Mouse (Mus musculus) heart, embryonic 12.5 days (tissue): ENCODE measurements around the gene Med8. TPM values are rescaled to one million over a fixed set of nuclear protein-coding genes. Genes with fewer than 3 reads are reported as not detected.

ENCODE experiments used
- ATAC-seq: fragments of 200-750 bp; cut with Nextera tagmentation; 2 replicates; pipeline ENCODE4 v1.8.0; 2017; ENCODE audit warnings: moderate TSS enrichment, moderate library complexity; ENCODE audit not compliant: insufficient number of reproducible peaks, low FRiP score
- H3K27ac ChIP-seq: fragments of 300-500 bp; sonication (generic); 2 replicates; pipeline ENCODE4 v1.5.1; 2016; ENCODE audit warnings: mild to moderate bottlenecking, moderate library complexity; ENCODE audit not compliant: poor library complexity, severe bottlenecking
- H3K27me3 ChIP-seq: fragments of 300-500 bp; sonication (generic); replicated peaks from 2 replicates; pipeline ENCODE4 v1.6.1; 2016; ENCODE audit warnings: mild to moderate bottlenecking, moderate library complexity
- H3K36me3 ChIP-seq: fragments of 300-500 bp; sonication (generic); 2 replicates; pipeline ENCODE4 v1.6.1; 2016; ENCODE audit warnings: mild to moderate bottlenecking, moderate library complexity
- H3K4me1 ChIP-seq: fragments of 300-500 bp; sonication (generic); replicated peaks from 2 replicates; pipeline ENCODE4 v1.6.1; 2016; ENCODE audit warnings: mild to moderate bottlenecking
- H3K4me2 ChIP-seq: fragments of 300-500 bp; sonication (generic); 2 replicates; pipeline ENCODE4 v1.6.1; 2016; ENCODE audit warnings: mild to moderate bottlenecking, moderate library complexity
- H3K4me3 ChIP-seq: fragments of 300-500 bp; sonication (generic); 2 replicates; pipeline ENCODE4 v1.5.1; 2016; ENCODE audit warnings: mild to moderate bottlenecking
- H3K9ac ChIP-seq: fragments of 300-500 bp; sonication (generic); 2 replicates; pipeline ENCODE4 v1.6.1; 2016; ENCODE audit warnings: mild to moderate bottlenecking, moderate library complexity
- H3K9me3 ChIP-seq: fragments of 300-500 bp; sonication (generic); replicated peaks from 2 replicates; pipeline ENCODE4 v1.6.1; 2016; ENCODE audit warnings: mild to moderate bottlenecking, moderate library complexity
- WGBS: fragments of 180-500 bp; shearing (Covaris S2); methylation state at CpG from one replicate; pipeline ENCODE4 v1.1.7; 2016; 5-methylcytosine and 5-hydroxymethylcytosine counted together
- polyA plus RNA-seq: library from polyadenylated mRNA; unstranded; fragments of >200 nt; fragmentation: Nextera tagmentation; extraction: Ambion mirVana; gene quantifications from 2 replicates; pipeline ENCODE4 v1.2.1, GENCODE M21; 2016

Gene Med8
- 79.7 and 81.3 TPM in 2 replicates for polyA plus RNA-seq

- no peaks in the 10 kb centered on the region for H3K27me3 ChIP-seq
- peak within 1 kb of the TSS; percentile 85 for H3K9ac ChIP-seq
- peak; percentile 96 for ATAC-seq
- no peaks in the 10 kb centered on the region for H3K9me3 ChIP-seq
- H3K36me3 ChIP-seq: peaks cover 43% of the 10 kb centered on the region
- peak within 1 kb of the TSS; percentile 10 for H3K27ac ChIP-seq
- peaks cover 15% of the 10 kb centered on the region for H3K4me1 ChIP-seq
- under 1% methylated on average over 52 of the region's 53 CpGs for WGBS
- H3K4me3 ChIP-seq: peak within 1 kb of the TSS; percentile 89
- peak within 1 kb of the TSS; percentile 96 for H3K4me2 ChIP-seq
Measured at GRCm38 (mm10) chr4:118409142-118409900, at the start of gene Med8, which contains the start of gene Szt2. TSS of gene Med8 (plus strand) at chr4:118409337. TSS of gene Szt2 (minus strand) at chr4:118409273.

- peak overlapping the region; percentile 81 for H3K4me3 ChIP-seq
- peaks cover 37% of the 10 kb centered on the region for H3K36me3 ChIP-seq
- peak overlapping the region; percentile 71 for H3K27ac ChIP-seq
- peak overlapping the region; percentile 93 for H3K4me2 ChIP-seq
- no peaks in the 10 kb centered on the region for H3K27me3 ChIP-seq
- under 1% methylated on average over 54 of the region's 54 CpGs for WGBS
- peak; percentile 77 for ATAC-seq
- H3K9ac ChIP-seq: peak overlapping the region; percentile 90
- H3K9me3 ChIP-seq: no peaks in the 10 kb centered on the region
- H3K4me1 ChIP-seq: peaks cover 11% of the 10 kb centered on the region
Measured at GRCm38 (mm10) chr4:118359896-118360720, 49.0 kb upstream of the Med8 start.

GRCm38 (mm10) chr4:118361451-118361850 is 47.7 kb upstream of the Med8 start:
- ATAC-seq: no peak
- H3K4me1 ChIP-seq: peaks cover 11% of the 10 kb centered on the region
- no peak overlapping the region for H3K4me2 ChIP-seq
- H3K36me3 ChIP-seq: peaks cover 51% of the 10 kb centered on the region
- no peak overlapping the region for H3K4me3 ChIP-seq
- H3K27me3 ChIP-seq: no peaks in the 10 kb centered on the region
- 82% methylated on average over 5 of the region's 5 CpGs for WGBS
- H3K9ac ChIP-seq: no peak overlapping the region
- no peaks in the 10 kb centered on the region for H3K9me3 ChIP-seq
- H3K27ac ChIP-seq: no peak overlapping the region

- Histone ChIP-seq H3K4me2 (no peak overlapping the region), H3K9ac (no peak overlapping the region), H3K27me3 (no peaks in the 10 kb centered on the region), H3K4me1 (peaks cover 11% of the 10 kb centered on the region), H3K36me3 (peaks cover 62% of the 10 kb centered on the region), H3K4me3 (no peak overlapping the region), H3K27ac (no peak overlapping the region), H3K9me3 (no peaks in the 10 kb centered on the region)
- 87% methylated on average over 6 of the region's 6 CpGs for WGBS
- no peak for ATAC-seq
Measured at GRCm38 (mm10) chr4:118362879-118363278, 46.3 kb upstream of the Med8 start.

GRCm38 (mm10) chr4:118363985-118364384 is 45.2 kb upstream of the Med8 start:
- Histone ChIP-seq H3K27ac (no peak overlapping the region), H3K36me3 (peaks cover 74% of the 10 kb centered on the region), H3K9ac (no peak overlapping the region), H3K27me3 (no peaks in the 10 kb centered on the region), H3K4me1 (peaks cover 11% of the 10 kb centered on the region), H3K4me3 (no peak overlapping the region), H3K9me3 (no peaks in the 10 kb centered on the region), H3K4me2 (no peak overlapping the region)
- no peak for ATAC-seq
- 95% methylated on average over 3 of the region's 3 CpGs for WGBS

GRCm38 (mm10) chr4:118364641-118365040 is 44.5 kb upstream of the Med8 start:
- H3K36me3 ChIP-seq: peaks cover 80% of the 10 kb centered on the region
- 92% methylated on average over 13 of the region's 13 CpGs for WGBS

GRCm38 (mm10) chr4:118365991-118366390 is 43.1 kb upstream of the Med8 start:
- 0 out of 2 replicates have a peak, but pooled peaks cover under 1% of the 10 kb centered on the region for H3K4me1 ChIP-seq

More at GRCm38 (mm10) chr4:118364641-118365040, 44.5 kb upstream of the Med8 start:
- Histone ChIP-seq H3K4me1 (peaks cover 7% of the 10 kb centered on the region; the same call in 1 of the 2 replicates), H3K9me3 (no peaks in the 10 kb centered on the region), H3K4me2 (no peak overlapping the region), H3K4me3 (no peak overlapping the region), H3K27me3 (no peaks in the 10 kb centered on the region), H3K27ac (no peak overlapping the region), H3K9ac (no peak overlapping the region)
- no peak for ATAC-seq

GRCm38 (mm10) chr4:118367551-118367950 is 41.6 kb upstream of the Med8 start:
- Histone ChIP-seq H3K27ac (no peak overlapping the region), H3K4me2 (no peak overlapping the region), H3K9me3 (no peaks in the 10 kb centered on the region), H3K36me3 (peaks cover 90% of the 10 kb centered on the region), H3K27me3 (no peaks in the 10 kb centered on the region), H3K4me3 (no peak overlapping the region), H3K4me1 (no peaks in the 10 kb centered on the region), H3K9ac (no peak overlapping the region)
- 86% methylated on average over 12 of the region's 12 CpGs for WGBS
- ATAC-seq: no peak

More at GRCm38 (mm10) chr4:118365991-118366390, 43.1 kb upstream of the Med8 start:
- no peak overlapping the region for H3K9ac ChIP-seq
- no peak overlapping the region for H3K4me2 ChIP-seq
- ATAC-seq: no peak
- H3K9me3 ChIP-seq: no peaks in the 10 kb centered on the region
- H3K27me3 ChIP-seq: no peaks in the 10 kb centered on the region
- H3K36me3 ChIP-seq: peaks cover 92% of the 10 kb centered on the region
- no peak overlapping the region for H3K4me3 ChIP-seq
- 85% methylated on average over 14 of the region's 14 CpGs for WGBS
- no peak overlapping the region for H3K27ac ChIP-seq

GRCm38 (mm10) chr4:118368616-118369015 is 40.5 kb upstream of the Med8 start:
- ATAC-seq: no peak
- WGBS: 87% methylated on average over 3 of the region's 3 CpGs

GRCm38 (mm10) chr4:118371822-118372221 is 37.3 kb upstream of the Med8 start:
- 89% methylated on average over 13 of the region's 13 CpGs for WGBS
- Histone ChIP-seq H3K9ac (no peak overlapping the region), H3K27me3 (no peaks in the 10 kb centered on the region), H3K9me3 (no peaks in the 10 kb centered on the region), H3K27ac (no peak overlapping the region), H3K4me3 (no peak overlapping the region), H3K36me3 (peaks cover 91% of the 10 kb centered on the region), H3K4me2 (no peak overlapping the region), H3K4me1 (no peaks in the 10 kb centered on the region)
- ATAC-seq: no peak

More at GRCm38 (mm10) chr4:118368616-118369015, 40.5 kb upstream of the Med8 start:
- H3K4me3 ChIP-seq: no peak overlapping the region
- H3K36me3 ChIP-seq: peaks cover 90% of the 10 kb centered on the region
- H3K9ac ChIP-seq: no peak overlapping the region
- H3K27me3 ChIP-seq: no peaks in the 10 kb centered on the region
- no peak overlapping the region for H3K27ac ChIP-seq
- H3K4me2 ChIP-seq: no peak overlapping the region
- no peaks in the 10 kb centered on the region for H3K4me1 ChIP-seq
- no peaks in the 10 kb centered on the region for H3K9me3 ChIP-seq

GRCm38 (mm10) chr4:118375999-118376398 is 33.1 kb upstream of the Med8 start:
- no peak overlapping the region for H3K9ac ChIP-seq
- no peak overlapping the region for H3K4me3 ChIP-seq
- no peak overlapping the region for H3K4me2 ChIP-seq
- 92% methylated on average over 6 of the region's 6 CpGs for WGBS
- no peaks in the 10 kb centered on the region for H3K27me3 ChIP-seq
- ATAC-seq: no peak
- no peak overlapping the region for H3K27ac ChIP-seq
- peaks cover 91% of the 10 kb centered on the region for H3K36me3 ChIP-seq
- H3K4me1 ChIP-seq: no peaks in the 10 kb centered on the region
- no peaks in the 10 kb centered on the region for H3K9me3 ChIP-seq
